Mouse (Mus musculus): ENCODE measurements around the gene Ccl2. TPM values are rescaled to one million over a fixed set of nuclear protein-coding genes. Genes with fewer than 3 reads are reported as not detected.

Gene Ccl2
- 1 to 10 TPM in 1 of 2 experiments, under 1 TPM in 1; 0.33 to 1.6 TPM for total RNA-seq (2021)
- long read RNA-seq, experiment 1, result 0 reads
- long read RNA-seq, experiment 2, partial matches to known transcripts, result 0 of 1 reads
- long read RNA-seq, experiment 2, other reads (novel, unspliced or antisense), result 0 of 1 reads

DNA sequence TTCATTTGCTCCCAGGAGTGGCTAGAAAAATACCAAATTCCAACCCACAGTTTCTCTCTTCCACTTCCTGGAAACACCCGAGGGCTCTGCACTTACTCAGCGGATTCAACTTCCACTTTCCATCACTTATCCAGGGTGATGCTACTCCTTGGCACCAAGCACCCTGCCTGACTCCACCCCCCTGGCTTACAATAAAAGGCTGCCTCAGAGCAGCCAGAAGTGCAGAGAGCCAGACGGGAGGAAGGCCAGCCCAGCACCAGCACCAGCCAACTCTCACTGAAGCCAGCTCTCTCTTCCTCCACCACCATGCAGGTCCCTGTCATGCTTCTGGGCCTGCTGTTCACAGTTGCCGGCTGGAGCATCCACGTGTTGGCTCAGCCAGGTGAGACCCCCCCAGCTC, at the start of gene Ccl2:
Ccl2 (plus strand) TSS at position 216 of the 400 bp plus-strand sequence.
- peak; percentile 81 for DNase-seq

DNA sequence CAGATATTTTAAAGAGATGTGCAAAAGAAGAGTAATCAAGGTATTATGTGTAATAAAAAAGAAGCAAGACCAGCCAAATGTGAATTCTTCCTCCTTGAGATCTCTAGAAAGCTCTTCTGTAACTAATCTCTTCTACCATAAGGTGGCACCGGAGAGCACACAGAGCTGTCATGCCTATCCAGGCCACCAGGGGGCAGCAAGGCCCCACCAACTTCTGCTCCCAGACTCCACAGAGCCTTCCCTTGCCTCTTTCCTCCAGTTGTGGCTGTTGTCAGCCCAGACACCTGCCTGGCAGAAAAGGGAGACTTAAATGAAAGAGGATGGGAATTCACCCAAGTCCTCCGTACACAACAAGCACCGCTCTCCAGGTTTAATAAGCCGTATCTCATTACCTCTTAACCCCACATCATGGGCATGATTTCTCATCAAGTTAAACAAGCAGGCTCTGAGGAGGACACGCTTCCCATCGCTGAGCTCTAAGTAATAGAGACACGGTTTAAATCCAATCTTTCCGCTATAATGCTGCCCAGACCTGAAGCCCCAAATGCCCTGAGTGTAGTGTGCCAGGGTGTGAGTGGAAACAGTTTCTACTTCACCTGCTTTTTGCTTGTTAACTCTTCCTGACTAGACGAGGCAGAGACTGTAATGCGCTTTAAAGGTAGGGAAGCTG, 39.1 kb upstream of the Ccl2 start:
- DNase-seq, result peak; percentile 84

DNA sequence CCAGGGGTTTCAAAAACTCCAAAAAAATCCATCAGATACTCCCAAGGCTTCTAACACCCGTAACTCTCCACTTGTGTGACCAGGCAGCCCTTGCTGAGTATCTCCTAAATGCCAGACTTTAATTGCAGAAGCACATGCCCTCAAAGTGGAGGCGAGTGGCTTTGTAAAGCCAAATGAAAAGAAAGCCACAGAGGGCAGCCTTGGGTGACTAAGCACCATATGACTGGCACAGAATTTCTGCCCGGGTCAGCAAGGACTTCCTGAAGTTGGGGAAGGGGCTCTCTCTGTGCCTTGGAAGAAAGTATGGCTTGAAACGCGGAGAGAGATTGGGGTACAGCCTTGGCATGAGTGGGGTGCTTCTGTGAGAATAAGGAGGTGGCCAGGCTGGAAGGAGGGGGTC, 38.3 kb upstream of the Ccl2 start:
- no peak for DNase-seq

DNA sequence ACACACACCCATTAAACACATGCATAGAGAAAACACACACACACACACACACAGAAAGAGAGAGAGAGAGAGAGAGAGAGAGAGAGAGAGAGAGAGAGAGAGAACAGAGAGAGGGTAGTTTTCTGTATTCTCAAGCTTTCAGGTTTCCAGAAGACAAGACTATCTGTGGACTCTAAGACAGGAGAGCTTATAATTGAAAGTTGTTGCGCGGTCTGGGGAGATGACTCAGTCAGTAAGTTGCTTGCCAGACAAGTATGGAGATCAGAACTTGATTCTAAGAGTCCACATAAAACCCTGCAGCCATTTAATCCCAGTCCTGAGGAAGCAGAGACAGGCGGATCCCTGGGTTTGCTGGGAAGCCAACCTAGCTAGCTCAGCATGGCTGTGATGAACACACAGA, 36.7 kb upstream of the Ccl2 start:
- DNase-seq, result no peak

DNA sequence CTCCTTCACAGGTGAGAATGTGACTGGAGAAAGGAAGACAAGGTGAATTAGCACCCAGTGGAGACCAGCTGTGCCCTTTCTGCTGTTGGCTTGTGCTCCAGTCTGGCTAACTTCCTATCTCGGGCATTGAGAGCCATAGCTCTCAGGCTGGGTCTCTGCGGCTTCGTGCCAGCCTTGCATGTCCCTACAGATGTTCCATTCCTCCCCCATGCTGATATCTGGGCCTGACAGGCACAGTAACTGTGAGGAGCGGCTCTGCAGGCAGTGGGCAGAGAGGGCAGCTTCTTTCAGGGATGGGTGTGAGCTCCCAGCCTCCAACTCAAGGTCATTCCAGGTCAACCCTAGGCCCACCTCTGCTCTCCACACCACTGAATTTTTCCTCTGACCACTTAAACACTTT, 35.9 kb upstream of the Ccl2 start:
- no peak for DNase-seq

DNA sequence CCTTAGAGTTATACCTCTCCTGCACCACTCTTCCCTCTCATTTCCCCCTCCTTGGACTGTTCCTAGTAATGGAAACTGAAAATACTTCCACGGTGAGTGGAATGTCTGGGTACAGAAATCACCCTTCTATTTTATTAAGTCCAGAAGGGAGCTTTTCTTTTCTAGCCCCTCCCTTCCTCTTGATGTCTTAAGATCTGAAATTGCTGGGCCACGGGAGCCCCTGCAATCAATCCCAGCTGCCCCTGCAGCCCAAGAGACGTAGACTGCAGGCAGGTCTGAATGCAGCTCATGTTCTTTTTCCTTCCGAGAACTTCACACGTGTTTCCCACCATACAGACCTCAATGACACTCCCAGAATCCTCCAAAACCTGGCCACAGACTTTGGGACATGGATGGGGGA, 34.8 kb upstream of the Ccl2 start:
- DNase-seq, result no peak

DNA sequence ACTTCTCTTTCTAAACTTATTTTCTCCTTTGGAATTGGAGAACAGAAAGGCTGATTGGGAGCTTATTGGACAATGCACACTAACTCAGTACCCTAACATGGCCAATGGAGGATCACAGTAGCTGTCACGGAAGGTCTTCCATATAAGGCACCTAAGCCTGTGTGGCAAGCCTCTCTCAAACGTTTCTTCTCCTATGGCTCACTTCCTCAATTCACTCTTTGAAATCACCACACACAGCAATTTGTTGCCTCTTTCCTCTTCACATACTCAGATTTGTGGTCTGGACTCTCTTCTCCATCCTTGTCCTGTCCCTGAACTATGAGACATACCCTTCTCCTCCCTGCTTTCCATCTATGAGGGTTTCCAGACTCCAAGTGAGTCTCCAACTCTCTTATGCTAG, 30.6 kb upstream of the Ccl2 start:
- DNase-seq, result no peak

DNA sequence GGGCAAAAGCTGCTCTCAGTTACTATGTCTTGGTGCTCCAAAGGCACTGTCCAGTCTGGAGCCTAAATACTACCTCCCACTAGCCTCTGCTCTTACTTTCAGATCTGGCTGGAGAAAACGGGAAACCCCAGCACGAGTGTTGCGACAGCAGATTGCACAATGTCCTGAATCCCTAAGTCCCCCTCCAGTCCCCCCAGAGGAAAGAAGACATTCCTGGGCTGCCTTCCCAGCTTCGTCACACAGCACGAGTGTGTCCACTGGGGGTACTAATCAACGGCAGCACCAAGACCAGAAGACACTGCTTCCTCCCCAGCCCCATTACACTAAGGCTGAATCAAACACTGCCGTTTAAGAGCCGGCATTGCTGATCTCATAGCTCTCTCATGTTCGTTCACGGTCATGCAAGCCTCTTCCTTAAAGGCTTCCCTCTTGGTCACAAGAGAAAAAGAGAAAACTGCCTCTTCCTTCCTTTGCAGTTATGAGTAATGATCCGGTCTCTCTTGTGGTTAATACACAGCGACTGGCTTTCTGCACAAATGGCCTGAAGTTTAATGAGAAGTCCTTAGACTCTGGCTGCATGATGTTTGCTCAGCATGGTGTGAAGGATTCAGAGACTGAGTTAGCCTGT, 28.5 kb upstream of the Ccl2 start:
- DNase-seq, result peak; percentile 77

DNA sequence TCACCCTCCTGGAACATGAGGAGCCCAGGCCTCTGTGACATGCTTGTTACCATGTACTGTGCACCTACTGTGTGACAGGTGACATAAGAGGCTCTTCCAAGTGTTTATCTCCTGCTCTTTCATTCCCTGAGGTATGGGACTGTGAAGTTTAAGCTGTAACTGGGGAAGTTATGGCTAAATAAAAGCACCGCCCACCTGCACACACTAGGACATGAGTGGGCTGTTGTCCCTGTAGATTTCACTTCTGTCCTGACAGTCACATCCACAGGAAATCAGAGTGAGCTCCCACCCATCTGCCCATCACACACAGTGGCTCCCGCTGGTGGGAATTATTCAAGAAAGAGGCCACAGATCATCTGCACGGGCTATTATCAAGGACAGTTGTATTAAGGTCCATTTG, 25.3 kb upstream of the Ccl2 start:
- DNase-seq, result no peak

DNA sequence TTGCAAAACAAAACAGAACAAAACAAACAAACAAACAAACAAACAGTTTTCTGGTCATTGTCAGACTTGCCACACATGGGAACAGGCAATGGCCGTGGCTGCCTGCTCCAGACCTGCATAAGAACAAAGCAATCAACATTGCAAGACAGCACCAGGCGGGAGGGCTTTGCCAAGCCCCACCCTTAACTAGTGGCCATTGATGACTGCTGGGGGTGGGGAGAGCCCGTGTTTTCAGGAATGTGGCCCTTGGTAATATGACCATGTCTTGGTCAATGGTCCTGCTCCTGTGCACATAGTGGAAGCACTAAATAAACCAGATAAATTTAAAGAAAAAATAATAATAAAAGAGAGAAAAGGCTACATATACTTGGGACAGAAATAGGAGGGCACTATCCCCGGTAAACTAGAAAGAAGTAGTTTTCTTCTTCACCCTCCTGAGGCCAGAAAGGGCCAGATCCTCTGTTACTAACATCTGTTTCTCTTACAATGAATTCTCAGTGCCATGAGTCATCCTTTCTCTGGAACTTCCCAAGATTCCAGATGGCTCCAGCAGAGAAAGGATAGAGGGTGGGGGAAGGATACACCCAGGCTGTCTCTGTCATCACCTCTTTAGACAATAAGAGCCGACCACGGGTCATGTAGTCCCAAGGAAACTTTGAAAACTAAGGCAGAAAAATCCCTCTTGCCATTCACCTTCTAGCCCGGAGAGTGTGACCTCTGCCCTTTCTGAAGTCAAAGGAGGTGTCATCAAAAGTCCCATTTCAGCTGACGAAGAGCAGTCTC, 23.8 kb upstream of the Ccl2 start:
- DNase-seq, result no peak

DNA sequence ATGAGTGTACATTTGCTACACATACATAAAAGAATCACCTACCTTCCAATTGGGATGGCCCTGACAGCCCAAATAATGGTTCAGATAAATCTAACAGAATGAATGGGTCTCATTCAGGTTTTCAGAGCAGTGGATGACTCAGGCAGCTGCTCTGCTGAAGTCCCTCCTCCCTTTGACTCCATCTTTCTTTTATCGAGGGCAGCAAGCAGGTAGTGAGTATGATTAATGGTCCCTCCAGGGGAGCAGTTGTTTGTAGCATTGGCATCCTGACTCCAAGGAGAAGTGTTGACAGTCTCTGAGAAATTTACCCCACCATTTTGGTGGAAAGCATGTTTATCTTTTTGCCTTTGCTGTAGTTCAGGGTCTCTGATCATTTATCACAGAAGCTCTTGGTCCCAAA, 21.6 kb upstream of the Ccl2 start:
- DNase-seq, result no peak

DNA sequence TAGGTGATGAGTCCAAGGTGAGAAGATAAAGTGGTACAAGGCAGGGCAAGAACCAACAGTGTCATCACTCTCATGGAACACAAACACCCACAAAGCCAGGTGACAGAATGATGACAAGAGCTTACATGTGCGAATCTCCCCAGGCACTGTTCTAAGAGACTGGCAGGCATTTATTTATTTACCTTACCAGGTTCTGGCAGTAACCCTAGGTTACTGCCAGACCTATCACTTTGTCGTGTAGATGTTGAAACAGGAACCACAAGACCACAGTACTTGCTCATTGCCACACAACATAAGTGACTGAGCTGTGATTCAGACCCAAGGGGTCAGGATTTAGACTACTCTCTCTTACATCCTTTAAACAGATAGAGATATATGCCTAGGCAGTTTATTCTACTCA, 20.3 kb upstream of the Ccl2 start:
- no peak for DNase-seq

DNA sequence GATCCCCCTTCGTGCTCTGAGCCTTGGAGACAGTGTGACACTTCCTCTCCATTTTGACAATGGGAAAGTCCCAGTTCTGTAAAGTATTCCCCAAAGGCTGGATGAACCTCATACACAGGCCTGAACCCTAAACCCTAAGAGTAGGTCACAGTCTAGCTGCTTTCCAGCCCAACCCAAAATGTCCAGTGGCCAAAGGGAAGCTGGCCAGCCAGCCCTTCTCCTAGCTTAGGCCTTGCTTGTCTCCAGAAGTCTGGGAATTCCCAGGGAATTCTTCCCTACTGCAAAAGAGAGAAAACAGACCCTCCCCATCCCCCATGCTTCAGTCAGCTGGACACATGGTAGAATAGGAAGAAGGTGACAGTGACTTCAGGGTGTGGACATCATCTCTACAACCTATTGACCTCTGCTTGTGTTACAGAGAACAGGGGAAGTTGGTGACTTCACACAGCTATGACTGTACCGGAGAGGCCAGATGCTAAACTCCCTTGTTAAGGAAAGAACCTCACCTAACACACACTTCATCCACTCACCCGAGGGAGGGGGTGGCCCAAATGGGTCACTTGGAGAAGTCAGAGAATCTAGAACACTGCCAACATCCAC, 19.1 kb upstream of the Ccl2 start:
- DNase-seq, result no peak

DNA sequence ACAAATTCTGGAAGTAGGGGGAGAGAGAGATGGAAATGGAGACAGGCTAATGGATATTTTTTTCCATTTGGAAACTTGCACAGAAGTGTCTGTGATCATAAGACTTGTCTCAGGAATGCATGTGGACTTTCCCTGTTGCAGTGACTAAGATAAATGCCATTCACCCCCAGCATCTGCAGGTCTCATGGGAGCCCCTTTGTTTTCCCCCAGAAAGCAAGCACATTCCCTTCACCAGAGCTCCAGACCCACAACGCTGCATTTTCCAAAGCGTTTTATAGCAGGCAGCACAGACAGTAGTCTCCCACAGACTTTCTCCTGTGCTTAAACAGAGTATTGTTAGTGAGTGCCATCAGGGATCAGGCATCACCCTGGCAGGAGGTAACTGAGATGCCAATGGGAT, 16.0 kb upstream of the Ccl2 start:
- no peak for DNase-seq

DNA sequence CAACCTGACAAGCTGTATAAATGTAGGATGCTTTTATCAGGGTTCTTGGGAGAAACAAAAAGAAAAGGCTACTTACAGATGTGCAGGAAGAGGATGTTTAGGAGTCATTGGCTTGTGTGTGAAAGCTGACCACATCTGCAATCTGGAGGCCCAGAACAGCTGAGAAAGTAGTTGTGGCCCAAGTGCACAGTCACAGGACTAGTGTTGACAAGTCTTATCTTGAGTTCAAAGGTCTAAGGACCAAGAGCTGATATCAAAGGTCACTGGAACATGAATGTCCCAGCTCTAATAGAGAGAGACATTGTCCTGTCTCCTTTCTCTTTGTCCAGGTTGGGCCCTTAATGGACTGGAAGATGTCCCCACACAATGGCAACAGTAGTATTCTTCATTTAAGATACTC, 15.6 kb upstream of the Ccl2 start:
- DNase-seq, result no peak

DNA sequence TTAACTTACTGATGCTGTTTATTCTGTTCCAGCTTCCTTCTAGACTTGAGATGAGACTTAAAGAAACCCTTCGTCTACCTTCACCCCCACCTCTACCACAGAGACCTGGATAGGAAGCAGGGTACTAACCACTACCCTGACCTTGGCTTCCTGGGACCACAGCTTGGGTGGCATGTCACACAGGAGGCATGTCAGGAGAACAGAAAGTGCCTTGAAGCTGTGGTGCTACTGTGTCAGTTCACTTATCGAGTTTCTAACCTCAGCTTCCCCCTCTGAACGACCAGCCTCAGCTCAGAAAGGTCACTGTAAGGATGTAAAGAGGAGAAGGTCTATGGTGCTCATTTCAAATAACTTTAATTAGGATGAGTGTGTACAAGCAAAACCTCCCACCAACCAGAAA, 14.0 kb upstream of the Ccl2 start:
- no peak for DNase-seq

DNA sequence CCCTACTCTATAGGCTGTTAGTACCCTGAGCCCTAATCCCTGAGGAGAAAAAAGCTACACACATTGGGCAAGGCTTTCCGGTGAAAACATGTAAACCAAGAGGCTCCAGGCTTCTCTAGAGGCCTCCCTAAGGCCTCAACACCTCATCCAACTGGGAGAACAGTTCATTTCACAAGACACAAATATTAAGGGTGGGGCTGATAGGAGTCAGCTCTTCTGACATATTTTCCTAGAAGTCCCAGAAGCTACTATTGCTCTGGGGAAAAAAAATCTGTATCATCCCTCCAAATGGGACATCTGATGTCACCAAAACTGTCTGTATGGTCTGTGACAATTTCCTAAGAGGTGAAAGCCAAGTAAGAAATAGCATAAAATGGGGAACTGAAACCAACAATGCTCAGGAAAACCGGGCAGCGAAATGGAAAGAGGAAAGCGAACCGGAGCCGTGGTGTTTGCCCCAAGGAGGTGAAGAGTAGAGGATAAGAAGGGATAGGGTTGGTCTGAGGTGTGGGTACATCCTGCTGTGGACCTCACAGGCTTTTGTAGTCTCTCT, 12.8 kb upstream of the Ccl2 start:
- no peak for DNase-seq

DNA sequence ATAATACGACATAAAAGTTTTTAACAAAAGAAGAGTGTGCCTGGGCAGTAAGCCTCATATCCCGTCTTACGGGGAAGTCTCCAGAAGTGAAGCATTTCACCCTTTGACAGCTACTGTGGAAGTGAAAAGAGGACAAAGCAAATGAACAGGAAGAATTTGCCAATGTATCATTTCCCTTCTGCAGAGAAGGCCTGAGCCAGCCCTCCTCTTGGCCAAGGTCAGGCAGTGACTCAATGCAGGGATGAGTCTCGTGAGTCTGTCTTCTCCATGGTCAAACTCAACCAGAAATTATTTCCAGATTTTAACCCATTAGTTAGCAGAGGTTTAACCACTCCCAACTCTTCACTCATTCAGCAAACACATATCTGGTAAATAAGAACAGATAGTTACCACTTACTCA, 11.6 kb upstream of the Ccl2 start:
- peak; percentile 57 for DNase-seq

DNA sequence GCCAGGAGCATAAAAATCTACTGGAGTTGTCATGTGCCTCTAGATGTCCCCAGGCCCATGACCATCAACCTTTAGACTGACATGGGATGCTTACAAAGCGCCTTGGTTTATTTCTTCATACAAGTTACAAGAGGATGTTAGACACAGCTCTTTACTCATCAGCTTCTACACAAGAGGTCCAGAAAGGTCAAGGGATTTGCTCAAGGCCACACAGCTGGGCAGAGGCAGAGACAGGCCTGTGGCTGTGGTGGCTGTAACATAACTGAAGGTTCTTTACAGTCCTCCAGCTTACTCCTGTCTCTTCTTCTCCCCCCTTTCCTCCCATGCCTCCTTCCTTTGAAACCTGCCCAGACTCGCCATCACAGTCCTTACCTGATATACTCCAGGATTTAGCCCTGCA, 5.2 kb upstream of the Ccl2 start:
- DNase-seq, result peak; percentile 16

DNA sequence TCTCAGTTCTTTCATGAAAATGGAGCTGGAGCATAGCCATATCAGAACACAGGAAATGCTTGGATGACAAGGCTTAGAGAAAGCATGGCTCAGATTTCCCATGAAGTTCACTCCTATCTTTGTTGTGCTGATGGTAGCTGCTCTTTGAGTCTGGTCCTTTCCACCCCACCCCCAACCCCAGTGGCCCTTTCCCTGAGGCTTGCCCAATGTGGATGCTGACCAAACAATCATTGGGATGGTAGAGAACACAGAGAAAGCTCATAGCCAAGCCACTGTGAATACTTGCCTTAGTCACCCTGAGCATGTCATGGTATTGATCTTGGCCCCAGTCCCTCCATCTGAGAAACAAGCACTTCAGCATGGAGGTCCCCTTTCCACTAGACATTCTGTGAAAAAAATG, 3.2 kb upstream of the Ccl2 start:
- no peak for DNase-seq

DNA sequence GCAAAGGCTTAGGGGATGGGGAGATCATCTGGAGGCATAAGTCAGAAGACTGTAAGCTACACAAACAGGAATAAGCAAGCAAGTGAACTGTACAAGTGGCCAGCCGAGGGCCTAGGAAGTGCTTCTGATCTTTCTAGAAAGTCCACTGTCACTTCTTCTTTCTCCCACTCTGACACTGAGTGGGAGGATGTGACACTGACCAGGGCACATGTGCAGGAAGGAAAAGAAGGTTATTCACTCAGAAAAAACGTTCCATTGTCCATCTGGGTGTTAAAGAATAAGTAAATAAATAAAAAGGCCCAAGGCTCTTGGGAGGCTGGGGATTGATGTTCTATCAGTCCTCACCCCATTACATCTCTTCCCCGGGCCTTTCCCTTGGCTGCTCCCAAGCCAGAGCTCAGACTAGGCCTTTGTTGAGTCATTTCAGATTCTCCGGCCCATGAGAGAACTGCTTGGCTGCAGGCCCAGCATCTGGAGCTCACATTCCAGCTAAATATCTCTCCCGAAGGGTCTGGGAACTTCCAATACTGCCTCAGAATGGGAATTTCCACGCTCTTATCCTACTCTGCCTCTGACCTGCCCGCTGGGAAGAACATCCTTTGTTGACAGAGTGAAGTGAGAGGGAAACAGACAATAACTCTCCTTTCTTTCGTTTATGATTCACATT, 2.6 kb upstream of the Ccl2 start:
- DNase-seq, result peak; percentile 71

DNA sequence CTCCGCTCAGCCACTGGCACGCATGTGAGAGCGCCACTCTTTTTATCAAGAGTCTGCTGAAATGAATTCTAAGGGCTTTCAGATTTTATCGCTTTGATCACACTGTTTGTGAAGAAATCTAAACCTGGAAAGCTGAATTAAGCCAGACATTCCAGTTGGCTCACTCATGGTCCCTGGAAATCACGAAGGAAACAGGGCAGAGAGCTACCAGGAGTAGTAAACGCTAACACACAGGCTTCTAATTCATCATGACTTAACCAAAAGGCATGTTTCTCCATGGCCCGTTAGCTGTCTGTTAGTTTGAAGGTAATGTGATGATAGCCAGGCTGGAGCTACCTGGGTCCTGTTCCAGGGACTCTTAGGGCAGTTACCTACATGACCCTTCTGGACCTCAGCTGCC, 925 bp upstream of the Ccl2 start:
- DNase-seq, result no peak
